Mouse (Mus musculus): ENCODE results near the gene Sap30bp. TPM values are rescaled to one million over a fixed set of nuclear protein-coding genes. Genes with fewer than 3 reads are reported as not detected.
A peak's percentile ranks its signal among the peaks of the same experiment; 100 is the strongest.

Gene Sap30bp
- total and polyA plus RNA-seq, 3 experiments: 49.1 to 69.2 TPM; not detected in 1

GRCm38 (mm10) chr11:116001725-116002124 lies 68.6 kb downstream of the Sap30bp start:
- peaks cover 0 to 11% of the 10 kb centered on the region in 2 experiments; a peak in 2 of 4 replicates for H3K36me3 ChIP-seq (ENCODE audit: control insufficient read depth in 1 of 2, insufficient read depth in 2 of 2, low read length in 2 of 2)
- H3K79me2 ChIP-seq (ENCODE audit: control insufficient read depth, insufficient read depth, low read length, poor library complexity): no peaks in the 10 kb centered on the region; the same call in 1 of the 2 replicates
- H3K27me3 ChIP-seq (ENCODE audit: control insufficient read depth in 1 of 2, insufficient read depth in 2 of 2, low read length in 2 of 2): no peaks in the 10 kb centered on the region
- H3K9ac ChIP-seq (ENCODE audit: control insufficient read depth, low read depth, low read length, poor library complexity, severe bottlenecking): no peak overlapping the region
- TF ChIP-seq TAL1 (IDR thresholded peaks at IDR 0.05; ENCODE audit: low read length) (no peak), TCF12 (IDR thresholded peaks at IDR 0.05; ENCODE audit: low read depth, low read length) (no peak), ELF1 (IDR thresholded peaks at IDR 0.05; ENCODE audit: low read depth, low read length) (no peak), MAZ (IDR thresholded peaks at IDR 0.05; ENCODE audit: low read depth, low read length) (no peak), SIN3A (IDR thresholded peaks at IDR 0.05; ENCODE audit: low read length) (no peak), MAFK (IDR thresholded peaks at IDR 0.05; ENCODE audit: borderline replicate concordance, low read depth, low read length) (no peak), USF1 (IDR thresholded peaks at IDR 0.05; ENCODE audit: low read depth, low read length) (no peak), CTCF (IDR thresholded peaks at IDR 0.05 in 2 of 3, conservative IDR thresholded peaks at IDR 0.05 in 1 of 3; ENCODE audit: control insufficient read depth in 1 of 3, insufficient read depth in 1 of 3, low read depth in 2 of 3, low read length in 3 of 3, poor library complexity in 1 of 3, severe bottlenecking in 1 of 3) (no peak), SMC3 (IDR thresholded peaks at IDR 0.05; ENCODE audit: low read depth, low read length) (no peak), MXI1 (IDR thresholded peaks at IDR 0.05; ENCODE audit: low read depth, low read length) (no peak), RAD21 (IDR thresholded peaks at IDR 0.05; ENCODE audit: low read depth, low read length) (no peak), ZC3H11A (IDR thresholded peaks at IDR 0.05; ENCODE audit: low read depth, low read length) (no peak), MEF2A (IDR thresholded peaks at IDR 0.05; ENCODE audit: extremely low read depth, insufficient replicate concordance, low read depth, low read length, poor library complexity, severe bottlenecking) (no peak), KAT2A (conservative IDR thresholded peaks at IDR 0.05; ENCODE audit: low read depth, low read length) (no peak), ZNF384 (IDR thresholded peaks at IDR 0.05; ENCODE audit: low read depth, low read length) (no peak), NRF1 (IDR thresholded peaks at IDR 0.05; ENCODE audit: insufficient read depth, low read depth, low read length, poor library complexity, severe bottlenecking) (no peak), HCFC1 (IDR thresholded peaks at IDR 0.05; ENCODE audit: low read depth, low read length) (no peak), TBP (IDR thresholded peaks at IDR 0.05; ENCODE audit: low read depth, low read length) (no peak)
- H3K9me3 ChIP-seq (replicated peaks; ENCODE audit: insufficient read depth, low read length): no peaks in the 10 kb centered on the region
- H3K27ac ChIP-seq (ENCODE audit: control insufficient read depth, low read depth, low read length): no peak overlapping the region
- no peak overlapping the region for H3K4me3 ChIP-seq (ENCODE audit: control insufficient read depth in 1 of 2, insufficient read depth in 1 of 2, low read depth in 2 of 2, low read length in 2 of 2)
- H3K4me1 ChIP-seq (ENCODE audit: control insufficient read depth in 1 of 2, insufficient read depth in 2 of 2, low read length in 2 of 2): peaks cover 6 to 23% of the 10 kb centered on the region in 2 experiments
- no peak for DNase-seq (ENCODE audit: low read depth, low spot score)

GRCm38 (mm10) chr11:116002894-116003293 lies 69.8 kb downstream of the Sap30bp start:
- Histone ChIP-seq H3K36me3 (ENCODE audit: control insufficient read depth in 1 of 2, insufficient read depth in 2 of 2, low read length in 2 of 2) (peaks cover 0 to 11% of the 10 kb centered on the region in 2 experiments; a peak in 2 of 4 replicates), H3K4me3 (ENCODE audit: control insufficient read depth in 1 of 2, insufficient read depth in 1 of 2, low read depth in 2 of 2, low read length in 2 of 2) (no peak overlapping the region), H3K4me1 (ENCODE audit: control insufficient read depth in 1 of 2, insufficient read depth in 2 of 2, low read length in 2 of 2) (peaks cover 6 to 23% of the 10 kb centered on the region in 2 experiments), H3K27me3 (ENCODE audit: control insufficient read depth in 1 of 2, insufficient read depth in 2 of 2, low read length in 2 of 2) (no peaks in the 10 kb centered on the region), H3K9me3 (replicated peaks; ENCODE audit: insufficient read depth, low read length) (no peaks in the 10 kb centered on the region), H3K9ac (ENCODE audit: control insufficient read depth, low read depth, low read length, poor library complexity, severe bottlenecking) (no peak overlapping the region), H3K27ac (ENCODE audit: control insufficient read depth, low read depth, low read length) (no peak overlapping the region), H3K79me2 (ENCODE audit: control insufficient read depth, insufficient read depth, low read length, poor library complexity) (no peaks in the 10 kb centered on the region; the same call in 1 of the 2 replicates)
- peak; percentile 63 for DNase-seq (ENCODE audit: low read depth, low spot score)
- TF ChIP-seq HCFC1 (IDR thresholded peaks at IDR 0.05; ENCODE audit: low read depth, low read length) (no peak), CTCF (IDR thresholded peaks at IDR 0.05 in 2 of 3, conservative IDR thresholded peaks at IDR 0.05 in 1 of 3; ENCODE audit: control insufficient read depth in 1 of 3, insufficient read depth in 1 of 3, low read depth in 2 of 3, low read length in 3 of 3, poor library complexity in 1 of 3, severe bottlenecking in 1 of 3) (peak; percentile 37 to 54 (median 50); a peak in 5 of 6 replicates), RAD21 (IDR thresholded peaks at IDR 0.05; ENCODE audit: low read depth, low read length) (peak; percentile 29), ZKSCAN1 (IDR thresholded peaks at IDR 0.05; ENCODE audit: low read depth, low read length) (no peak), TBP (IDR thresholded peaks at IDR 0.05; ENCODE audit: low read depth, low read length) (no peak), NELFE (IDR thresholded peaks at IDR 0.05; ENCODE audit: low read depth, low read length) (no peak), POLR2A (IDR thresholded peaks at IDR 0.05; ENCODE audit: control insufficient read depth in 1 of 2, insufficient read depth in 1 of 2, low read depth in 1 of 2, low read length in 2 of 2, poor library complexity in 1 of 2) (no peak), USF2 (IDR thresholded peaks at IDR 0.05; ENCODE audit: borderline replicate concordance in 1 of 2, insufficient read depth in 1 of 2, low read depth in 1 of 2, low read length in 2 of 2) (no peak), BHLHE40 (IDR thresholded peaks at IDR 0.05; ENCODE audit: borderline replicate concordance, low read depth, low read length) (no peak), TCF12 (IDR thresholded peaks at IDR 0.05; ENCODE audit: low read depth, low read length) (no peak), TAL1 (IDR thresholded peaks at IDR 0.05; ENCODE audit: low read length) (no peak), ZMIZ1 (IDR thresholded peaks at IDR 0.05; ENCODE audit: low read depth, low read length) (no peak), UBTF (IDR thresholded peaks at IDR 0.05; ENCODE audit: borderline replicate concordance, insufficient read depth, low read depth, low read length) (no peak), EP300 (IDR thresholded peaks at IDR 0.05; ENCODE audit: low read depth in 1 of 2, low read length in 2 of 2) (no peak), NRF1 (IDR thresholded peaks at IDR 0.05; ENCODE audit: insufficient read depth, low read depth, low read length, poor library complexity, severe bottlenecking) (no peak), ZNF384 (IDR thresholded peaks at IDR 0.05; ENCODE audit: low read depth, low read length) (no peak), ETS1 (IDR thresholded peaks at IDR 0.05; ENCODE audit: low read depth, low read length) (no peak), SMC3 (IDR thresholded peaks at IDR 0.05; ENCODE audit: low read depth, low read length) (peak; percentile 38; the same call in 1 of the 2 replicates), RCOR1 (IDR thresholded peaks at IDR 0.05; ENCODE audit: low read depth, low read length) (no peak), USF1 (IDR thresholded peaks at IDR 0.05; ENCODE audit: low read depth, low read length) (no peak)

All from MEL (cell line).